Mouse (Mus musculus) kidney, postnatal 10 days (tissue): ENCODE results near the gene Prlhr.

Experiments
- DNase-seq: peaks from one replicate; pipeline ENCODE4 v3.0.0; 2021; ENCODE audit warnings: mixed read lengths

Prlhr gene

DNA sequence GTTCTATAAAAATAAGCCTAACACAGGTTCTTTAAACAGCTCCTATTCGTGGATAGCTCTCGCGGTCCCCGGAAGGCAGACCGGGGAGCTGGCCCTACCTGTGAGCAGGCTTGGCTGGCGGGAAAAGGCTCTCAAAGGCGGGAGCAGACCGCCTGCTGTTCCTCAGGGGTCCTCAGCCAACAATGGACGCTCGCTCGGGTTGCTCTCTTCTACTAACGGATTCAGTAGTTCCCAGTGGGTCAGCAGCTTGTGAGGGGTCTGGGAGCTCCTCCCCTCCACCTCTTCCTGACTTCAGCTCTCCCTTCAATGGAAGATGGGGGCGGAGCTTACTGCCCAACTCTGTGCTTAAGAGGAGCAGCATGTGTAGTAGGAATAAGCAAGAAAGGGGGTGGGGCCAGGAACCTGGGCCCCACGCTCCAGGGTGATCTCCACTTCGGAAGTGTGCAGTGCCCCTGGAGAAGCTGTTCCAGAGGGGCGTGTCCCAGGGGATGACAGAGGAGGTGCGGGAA is at the start of gene Prlhr:
Gene Prlhr, minus strand, starts transcription at position 51 of the 509 bp plus-strand sequence.
- peak; percentile 5 for DNase-seq

DNA sequence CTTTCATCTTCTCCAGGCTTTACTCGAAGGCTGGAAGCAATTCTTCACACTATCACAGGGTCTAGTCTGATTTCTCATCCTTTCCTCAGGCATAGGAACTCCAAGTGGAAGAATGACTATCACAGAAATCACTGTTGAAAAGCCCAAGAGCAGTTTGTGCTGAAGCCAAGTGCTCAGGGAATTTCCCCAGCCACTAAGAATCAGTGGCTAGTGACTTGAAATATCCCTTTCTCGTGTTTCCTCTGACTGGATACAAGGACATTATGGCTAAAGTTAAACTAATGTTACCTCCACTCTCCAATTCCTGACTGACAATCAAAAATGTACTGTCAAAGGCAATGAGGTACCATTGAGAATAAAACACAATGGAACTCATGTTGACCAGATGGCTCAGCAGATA is 47.0 kb upstream of the Prlhr start:
- no peak for DNase-seq

DNA sequence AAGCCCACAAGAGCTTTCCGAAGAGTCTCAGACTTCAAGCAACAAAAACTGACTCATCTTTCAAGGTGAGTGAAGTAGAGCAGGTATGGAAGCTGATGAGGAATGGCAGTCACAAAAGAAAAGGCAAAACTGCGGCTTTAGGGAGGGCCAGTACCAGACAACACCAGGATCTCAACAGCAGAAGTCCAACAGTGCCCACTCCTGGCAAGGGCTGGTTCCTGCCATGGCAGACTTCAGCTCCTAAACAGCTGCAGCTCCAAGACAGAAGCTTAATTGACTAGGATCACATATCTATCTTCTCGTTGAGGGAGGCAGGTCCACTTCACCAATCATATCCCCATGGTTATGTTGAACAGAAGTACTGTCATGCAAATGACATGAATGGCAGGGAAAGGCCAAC is 45.3 kb upstream of the Prlhr start:
- DNase-seq: no peak

DNA sequence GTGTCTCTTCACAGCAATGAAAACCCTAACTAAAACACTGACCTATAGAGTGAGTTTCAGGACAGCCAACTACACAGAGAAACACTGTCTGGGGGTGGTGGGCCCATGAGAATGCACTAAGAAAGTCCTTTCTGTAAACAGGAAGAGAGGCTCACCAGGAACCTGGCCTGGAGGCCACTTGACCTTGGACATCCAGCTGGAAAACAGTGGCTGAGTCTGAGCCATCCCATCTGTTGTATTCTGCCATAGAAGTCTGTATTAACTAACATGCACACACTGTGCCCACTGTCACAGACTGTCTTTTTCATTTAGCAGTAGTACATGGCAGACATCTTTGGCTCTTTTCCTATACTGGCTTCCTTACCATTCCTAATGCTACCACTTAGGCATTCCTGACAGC is 32.1 kb upstream of the Prlhr start:
- DNase-seq: peak; percentile 14

DNA sequence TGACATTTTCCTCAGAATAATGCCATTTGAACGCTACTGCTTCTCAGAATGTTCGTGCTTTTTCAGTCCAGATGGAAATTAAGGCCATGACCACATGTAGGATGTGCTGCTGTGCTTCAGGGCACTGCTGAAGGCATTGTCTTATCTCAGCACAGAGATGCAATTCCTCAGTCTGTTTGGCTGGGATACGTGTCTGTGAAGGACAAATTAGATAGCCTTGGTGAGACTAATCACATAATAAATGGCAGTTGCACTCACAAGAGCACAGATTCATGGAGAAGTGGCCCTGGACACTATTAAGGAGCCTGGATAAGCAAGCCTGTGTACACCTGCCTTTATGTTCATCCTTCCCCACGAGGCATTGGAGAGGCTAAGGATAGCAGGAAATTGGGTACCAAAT is 29.1 kb upstream of the Prlhr start:
- no peak for DNase-seq

DNA sequence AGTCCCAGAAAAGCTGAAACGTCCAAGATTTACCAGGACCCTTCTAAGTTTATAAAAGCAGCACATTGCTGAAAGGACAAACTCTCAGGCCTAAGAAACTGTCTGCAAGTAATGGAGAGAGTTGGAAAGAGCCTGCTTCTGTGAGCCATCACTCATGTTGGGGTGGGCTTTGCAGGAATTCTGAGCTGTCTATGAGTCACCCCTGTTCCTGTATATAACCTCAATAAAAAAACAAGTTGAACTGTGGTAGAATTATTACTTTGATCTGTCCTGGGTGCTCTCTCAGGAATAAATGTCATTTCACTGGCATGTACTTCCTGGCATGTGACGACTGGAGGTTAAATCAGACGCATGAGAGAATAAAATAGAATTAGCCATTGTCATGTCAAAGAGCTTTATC is 27.7 kb upstream of the Prlhr start:
- DNase-seq: no peak

DNA sequence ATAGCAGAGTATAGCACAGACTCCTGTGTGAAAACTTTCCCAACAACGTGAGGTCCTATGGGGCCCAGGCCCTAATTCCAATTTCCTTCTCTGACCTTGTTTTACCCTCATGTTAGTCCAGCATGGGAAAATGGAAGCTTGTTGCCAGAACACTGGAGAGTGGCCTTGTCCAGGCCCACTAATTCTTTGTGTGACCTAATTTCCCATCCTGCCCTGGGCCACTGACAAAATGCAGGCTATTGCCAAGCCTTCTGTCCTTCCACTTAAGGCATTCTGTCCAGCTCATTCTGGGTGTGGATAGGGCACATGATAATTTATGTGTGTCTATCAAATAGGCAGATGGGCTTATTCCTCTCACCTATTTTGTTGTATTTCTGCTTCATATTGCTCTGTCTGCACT is 21.5 kb upstream of the Prlhr start:
- DNase-seq: no peak

DNA sequence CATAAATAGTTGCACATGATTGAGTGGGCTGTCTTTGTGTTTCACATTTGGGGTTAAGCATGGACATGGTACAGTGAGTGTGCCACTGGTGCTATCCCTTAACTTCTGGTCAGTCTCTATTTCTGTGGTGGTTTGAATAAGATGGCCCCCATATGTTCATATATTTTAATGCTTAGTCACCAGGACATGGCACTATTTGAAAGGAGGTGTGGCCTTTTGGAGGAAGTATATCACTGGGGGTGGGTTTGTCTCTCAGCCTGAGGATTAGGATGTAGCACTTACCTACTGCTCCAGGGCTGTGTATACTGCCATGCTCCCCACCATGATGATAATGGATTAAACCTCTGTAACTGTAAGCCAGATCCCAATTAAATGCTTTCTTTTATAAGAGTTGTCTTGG is 17.2 kb upstream of the Prlhr start:
- DNase-seq: no peak

DNA sequence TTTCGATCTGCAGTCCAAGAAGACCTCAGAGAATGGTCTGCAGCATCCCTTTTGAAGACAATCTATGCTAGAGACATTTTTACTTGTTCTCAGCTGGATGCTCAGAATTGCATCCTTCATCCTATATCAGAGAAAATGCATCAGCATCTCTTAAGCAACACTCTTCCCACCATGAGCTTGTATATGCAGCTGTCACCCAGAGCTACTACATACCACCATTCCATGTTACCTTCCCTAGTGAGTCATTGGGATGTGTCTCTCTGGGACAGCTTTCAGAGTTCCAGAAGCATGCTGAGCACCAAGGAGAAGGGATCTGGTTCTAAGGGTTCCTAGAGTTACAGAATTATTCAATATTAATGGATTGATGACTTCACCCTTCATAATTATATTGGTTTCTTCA is 10.8 kb upstream of the Prlhr start:
- no peak for DNase-seq

DNA sequence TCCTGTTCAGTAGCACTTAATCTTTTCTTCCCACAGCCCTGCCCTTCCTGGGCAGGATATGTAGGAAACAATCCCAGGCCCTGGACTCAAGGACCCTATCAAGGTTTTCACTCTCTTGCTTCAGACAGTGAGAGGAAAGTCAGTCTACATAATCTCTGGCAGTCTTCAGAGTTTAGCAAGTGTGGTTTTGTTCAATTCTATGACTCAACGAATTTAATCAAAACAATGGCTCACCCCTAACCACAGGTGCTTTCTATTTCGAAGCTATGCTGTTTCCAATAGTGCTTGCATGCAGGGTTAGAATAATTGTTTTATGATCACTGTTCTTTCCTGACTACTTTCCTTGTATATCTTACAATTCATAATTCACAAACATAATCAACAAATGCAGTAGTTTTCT is 9.7 kb upstream of the Prlhr start:
- DNase-seq: no peak

DNA sequence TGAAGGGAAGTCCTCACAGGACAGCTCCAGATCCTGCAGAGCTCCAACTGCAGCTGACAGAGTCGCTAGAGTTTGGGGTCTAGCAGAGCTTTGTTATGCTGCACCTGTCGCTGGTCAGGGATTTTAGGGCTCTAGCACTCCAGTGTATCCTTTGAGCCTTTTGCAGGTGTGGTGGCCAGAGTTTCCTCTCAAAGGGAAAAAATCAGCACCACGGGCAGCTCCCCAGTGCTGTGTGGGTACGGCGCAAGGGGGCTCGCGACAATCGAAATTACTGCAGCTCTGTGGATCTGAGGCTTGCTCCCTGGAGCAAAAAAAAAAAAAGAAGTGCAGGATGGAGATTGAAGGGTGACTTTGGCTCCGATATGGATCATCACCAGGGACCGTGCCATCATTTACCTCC is 742 bp upstream of the Prlhr start:
- DNase-seq: peak; percentile 82

DNA sequence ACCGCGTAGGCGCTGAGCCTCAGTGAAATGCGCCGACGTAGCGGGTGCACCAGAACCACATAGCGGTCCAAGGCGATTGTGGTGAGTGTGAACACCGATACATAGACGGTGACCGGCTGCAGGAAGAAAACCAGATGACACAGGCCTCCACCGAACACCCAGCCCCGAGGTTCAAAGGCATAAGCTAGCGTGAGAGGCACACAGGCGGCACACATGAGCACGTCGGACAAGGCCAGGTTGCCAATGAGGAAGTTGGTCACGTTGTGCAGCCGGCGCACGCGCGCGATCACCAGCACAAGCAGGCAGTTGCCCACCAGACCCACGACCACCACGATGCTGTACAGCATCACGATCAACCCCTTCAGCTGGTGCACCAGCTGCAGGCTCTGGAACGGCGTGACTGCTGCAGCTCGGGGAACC is 506 bp downstream of the Prlhr start:
- DNase-seq: no peak

DNA sequence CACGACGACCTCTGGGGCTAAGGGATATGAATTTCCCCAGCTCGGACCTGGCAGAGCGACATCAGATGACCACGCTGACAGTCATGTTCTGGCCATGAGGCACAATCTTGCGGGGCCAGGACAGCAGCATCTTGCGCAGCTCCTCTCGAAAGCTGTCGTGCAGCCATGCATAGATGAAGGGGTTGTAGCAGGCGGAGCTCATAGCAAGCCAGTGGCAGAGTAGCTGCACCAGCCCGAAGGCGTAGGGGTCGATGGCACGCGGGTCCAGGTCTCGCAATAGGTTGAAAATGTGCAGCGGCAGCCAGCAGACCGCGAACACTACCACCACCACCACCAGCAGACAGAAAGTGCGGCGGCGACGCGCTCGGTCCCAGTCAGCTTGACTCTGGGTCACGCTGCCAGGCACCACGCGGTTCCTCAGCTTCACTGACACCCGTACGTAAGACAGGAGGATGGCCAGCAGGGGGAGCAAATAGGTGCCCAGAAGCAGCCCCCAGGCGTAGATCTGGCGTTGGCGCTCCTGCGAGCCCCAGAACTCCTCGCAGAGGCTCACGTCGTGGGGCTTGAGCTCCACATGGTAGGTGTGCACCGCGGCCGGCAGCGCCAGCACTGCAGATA is 1.0 kb downstream of the Prlhr start:
- DNase-seq: peak; percentile 79

DNA sequence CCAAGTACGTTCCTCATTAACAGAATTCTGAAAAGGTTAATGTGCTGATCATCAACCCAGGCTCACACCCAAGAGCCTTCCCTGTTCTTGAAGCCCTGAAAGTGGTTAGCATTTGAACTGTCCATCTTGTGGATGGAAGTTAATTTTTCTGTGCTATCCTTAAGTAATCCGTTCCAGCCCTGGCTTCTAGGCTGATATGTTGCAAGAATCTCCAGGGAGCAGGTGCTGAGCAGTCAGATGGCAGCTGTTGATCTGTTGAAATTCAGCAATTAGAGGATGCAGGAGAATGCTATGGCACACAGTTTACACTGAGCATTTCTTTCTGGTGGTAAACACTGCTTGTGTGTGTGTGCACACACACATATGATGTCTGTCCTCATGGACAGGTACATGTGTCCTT is 2.4 kb downstream of the Prlhr start:
- no peak for DNase-seq

DNA sequence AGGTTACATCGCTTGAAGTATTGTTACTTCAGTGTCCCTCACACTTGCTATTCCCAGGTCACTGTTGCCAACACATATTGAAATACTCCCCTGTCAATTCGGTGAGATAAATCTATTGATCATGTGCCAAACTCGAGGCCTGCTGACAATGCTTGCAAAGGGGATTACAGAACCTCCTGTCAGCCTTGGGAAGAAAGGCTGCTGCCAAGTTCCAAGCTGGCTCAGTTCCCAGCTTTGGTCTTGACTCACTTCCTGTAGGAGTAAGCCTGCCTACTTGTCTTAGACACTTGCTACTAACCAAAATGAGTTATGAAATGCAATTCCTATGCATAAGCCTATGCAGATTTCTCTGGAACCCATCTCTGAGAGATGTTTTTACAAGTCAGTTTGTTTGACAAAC is 4.2 kb downstream of the Prlhr start:
- DNase-seq: peak; percentile 68

DNA sequence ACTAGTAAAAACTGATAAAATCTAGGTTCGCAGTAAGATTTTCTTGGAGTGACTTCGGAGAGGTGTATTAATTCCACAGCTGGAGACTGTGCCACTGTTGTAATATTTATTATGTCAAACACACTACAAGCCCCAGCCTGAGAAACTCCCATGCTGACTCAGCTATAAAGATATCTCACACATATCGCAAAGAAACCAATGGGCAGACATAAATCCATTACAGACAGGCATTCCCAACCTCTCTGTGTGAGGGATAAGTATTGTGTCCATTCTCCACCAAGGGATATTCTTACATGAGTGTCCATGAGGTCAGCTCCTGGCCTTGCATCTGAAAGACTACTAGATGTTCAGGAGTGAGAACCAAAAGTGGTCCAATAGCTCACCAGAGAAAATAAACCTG is 4.7 kb downstream of the Prlhr start:
- no peak for DNase-seq

DNA sequence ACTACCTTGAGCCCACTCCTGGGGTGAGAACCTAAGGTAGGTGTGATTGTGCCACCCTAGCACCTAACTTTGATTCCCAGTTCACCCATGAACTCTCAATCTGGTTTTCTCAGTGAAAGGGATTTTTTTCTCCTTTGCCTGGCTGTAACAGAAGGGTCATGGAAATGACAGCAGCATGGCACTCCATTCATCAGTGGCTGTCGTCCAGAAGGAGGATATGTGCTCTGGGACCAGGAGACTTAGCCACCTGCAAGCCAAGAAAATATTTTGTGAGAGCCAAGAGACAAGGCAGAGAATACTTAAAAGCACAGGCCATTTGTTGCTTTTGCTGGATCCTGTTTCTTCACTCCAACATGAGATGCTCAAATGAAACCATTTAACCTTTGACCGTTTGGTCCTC is 6.6 kb downstream of the Prlhr start:
- no peak for DNase-seq

DNA sequence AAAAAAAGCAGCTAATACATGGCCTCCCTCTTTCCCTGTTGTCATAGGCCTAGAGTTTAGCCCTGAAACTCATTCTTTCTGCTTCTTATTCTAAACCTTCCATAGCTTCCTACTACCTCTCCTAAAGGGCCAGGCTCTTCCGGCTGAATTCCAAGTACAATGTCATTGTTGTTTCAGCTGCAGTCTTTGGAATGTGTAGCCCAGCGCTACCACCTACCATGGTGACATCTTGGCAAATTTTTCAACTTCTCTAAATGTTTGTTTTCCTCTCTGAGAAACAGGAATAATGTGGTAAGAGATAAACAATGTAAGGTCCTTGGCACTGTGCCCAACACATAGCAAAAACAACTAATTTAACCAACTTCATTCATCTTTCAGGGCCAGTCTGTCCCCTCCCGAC is 8.4 kb downstream of the Prlhr start:
- DNase-seq: no peak

DNA sequence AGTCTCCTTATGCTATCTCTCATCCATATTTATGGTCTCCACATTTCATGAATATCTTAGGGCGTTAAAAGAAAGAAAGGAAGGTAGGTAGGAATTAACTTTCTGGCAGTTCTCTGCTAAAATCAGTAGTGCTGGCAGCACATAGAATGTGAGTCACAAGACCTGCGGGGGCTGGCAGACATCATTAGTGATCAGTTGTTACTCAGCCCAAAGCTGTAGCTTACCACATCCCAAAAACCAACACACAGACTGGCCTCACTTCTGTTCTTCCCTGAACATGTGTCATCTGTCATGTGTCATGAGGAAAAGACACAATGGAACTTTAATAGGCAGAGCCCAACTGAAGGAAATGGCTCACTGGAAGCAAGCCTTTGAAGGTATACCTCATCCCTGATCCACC is 9.0 kb downstream of the Prlhr start:
- DNase-seq: no peak

DNA sequence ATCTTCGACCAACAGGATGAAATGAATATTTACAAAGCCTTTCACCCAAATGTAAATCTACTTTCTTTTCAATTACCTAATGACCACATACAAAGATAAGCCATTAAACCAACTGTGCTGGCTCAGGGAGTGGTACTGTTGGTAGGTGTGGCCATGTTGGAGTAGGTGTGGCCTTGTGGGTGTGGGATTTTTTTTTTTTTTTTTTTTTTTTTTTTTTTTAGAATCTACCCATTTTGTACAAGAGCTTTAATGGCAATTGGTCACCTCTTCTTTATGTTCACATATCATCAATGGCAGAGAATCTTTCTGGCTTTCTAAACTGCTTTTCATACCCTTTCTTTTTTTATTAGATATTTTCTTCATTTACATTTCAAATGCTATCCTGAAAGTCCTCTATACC is 12.3 kb downstream of the Prlhr start:
- DNase-seq: no peak

DNA sequence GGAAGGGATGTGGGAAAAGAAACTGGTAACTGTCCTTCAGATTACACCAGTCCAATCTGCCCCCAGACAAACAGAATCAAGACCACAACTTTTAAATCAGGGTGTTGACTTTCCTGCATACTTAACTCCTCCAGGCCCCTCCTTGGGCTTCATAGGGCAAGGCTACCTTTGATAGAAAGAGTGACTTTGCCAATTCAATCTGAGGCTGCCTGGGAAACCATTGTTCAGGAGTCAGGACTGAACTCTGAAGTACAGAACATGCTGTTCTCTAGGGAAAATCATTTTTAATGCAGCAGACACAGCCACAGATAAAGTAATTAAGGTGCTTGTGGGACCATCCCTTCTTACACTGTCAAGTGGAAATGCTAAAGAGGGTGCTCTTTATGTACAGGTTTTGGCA is 27.6 kb downstream of the Prlhr start:
- no peak for DNase-seq

DNA sequence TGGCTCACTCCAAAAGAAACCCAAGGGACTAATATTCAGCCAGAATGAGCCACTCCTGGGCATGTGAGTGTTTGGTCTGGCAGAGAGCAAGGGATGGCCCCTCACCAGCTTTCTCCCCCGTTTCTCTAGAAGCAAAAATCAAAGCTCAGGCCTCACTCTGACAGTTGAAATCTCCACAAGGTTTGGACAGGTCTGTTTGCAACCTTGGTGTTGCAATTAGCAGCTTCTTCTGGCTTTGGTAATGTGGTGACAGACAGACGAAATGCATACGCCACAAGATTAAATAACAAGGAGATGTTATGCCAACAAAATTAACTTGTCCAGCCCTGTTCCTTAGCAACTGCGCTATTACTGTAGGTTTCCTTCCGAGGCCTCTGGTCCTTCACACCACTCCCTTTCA is 28.0 kb downstream of the Prlhr start:
- no peak for DNase-seq

DNA sequence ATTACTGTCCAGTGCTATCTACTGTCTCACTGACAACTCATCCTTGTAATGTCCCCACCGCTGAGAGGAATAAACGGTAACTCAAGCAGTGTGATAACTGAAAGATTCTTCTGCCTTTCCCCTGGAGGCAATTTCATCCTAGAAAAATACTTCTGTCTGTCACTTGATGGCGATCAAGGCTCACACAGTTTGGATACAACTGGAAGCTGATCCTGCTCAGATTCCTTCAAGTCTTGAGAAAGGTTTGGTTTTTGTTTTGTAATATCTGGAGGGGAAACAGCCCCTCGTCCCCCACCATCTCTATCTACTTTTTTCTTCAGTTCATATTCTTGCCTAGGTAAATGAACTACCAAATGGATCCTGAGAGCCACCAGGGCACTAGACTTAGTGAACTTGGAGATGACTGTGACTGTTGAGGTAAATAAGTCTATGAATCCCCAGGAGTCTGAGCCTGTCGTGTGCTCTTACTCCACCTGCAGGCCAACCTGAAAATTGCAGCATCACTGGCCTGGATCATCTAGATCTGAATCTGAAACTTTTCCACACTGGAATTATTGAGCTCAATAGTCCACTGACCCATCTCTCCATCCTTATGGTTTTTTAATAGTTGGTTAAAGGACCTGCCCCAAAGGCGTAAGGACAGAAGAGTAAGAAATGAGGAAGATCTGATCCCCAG is 30.4 kb downstream of the Prlhr start:
- DNase-seq: peak; percentile 54

DNA sequence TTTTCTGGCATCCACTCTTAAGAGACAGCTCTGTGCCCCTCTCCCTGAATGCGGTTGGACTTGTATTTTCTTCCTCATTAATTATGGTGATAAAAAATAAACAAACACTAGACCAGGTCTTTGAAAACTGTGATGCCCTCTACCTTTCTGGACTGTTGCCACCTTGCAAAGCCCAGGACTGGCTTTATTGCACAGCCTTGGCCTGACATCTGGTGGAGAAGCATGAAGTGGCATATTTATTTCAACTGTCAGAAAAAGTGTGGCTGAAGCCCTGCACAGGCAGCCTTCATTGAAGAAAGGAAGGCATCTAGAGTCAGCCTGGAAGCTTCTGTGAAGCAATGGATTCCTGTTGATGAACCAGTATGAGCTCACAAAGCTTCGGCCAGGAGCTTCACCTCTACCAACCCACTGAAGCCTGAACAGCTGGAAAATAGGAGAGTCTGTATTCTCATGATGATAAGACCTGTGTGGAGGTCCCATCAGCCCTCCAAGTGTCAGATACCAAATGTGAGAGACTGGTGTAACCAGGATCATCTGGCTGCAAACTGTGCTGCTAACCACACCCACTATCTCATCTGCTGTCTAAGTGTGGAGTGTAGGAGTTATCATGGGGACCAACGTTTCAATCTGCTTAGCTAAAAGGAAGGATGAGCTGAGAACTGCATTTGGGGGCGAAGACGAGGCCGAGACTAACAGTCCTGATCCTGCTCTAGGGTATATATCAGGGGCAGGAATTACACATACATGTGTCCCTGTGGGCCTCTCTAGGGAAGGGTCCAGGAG is 35.6 kb downstream of the Prlhr start:
- peak; percentile 14 for DNase-seq
